Mouse (Mus musculus): ENCODE measurements around the gene Gm17409.

DNA sequence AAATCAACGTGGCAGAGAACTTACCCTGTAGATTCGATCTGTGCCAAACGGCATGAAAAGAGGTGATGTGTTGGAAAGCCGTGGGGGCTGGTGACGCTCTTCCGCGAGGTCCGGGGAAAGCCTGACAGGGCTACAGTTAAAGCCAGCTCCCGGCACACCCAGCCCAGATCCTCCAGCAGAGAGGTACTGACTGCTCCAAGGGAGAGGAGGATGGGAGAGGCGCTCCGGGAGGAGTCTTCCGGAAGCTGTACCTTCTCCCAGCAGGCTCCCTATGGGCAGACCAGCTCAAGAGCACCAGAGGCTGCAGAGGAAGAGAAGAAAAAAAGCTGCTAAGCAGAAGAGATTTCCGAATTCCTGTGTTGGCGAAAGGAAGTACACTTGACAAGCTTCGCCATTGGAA, 46.1 kb downstream of the Gm17409 start:
- no peak for TF ChIP-seq ELF1 (IDR thresholded peaks at IDR 0.05; ENCODE audit: low read depth, low read length)
- TF ChIP-seq ZNF384 (IDR thresholded peaks at IDR 0.05; ENCODE audit: low read depth, low read length), result no peak
- TF ChIP-seq USF1 (IDR thresholded peaks at IDR 0.05; ENCODE audit: low read depth, low read length), result no peak
- TF ChIP-seq KAT2A (conservative IDR thresholded peaks at IDR 0.05; ENCODE audit: low read depth, low read length), result no peak
- no peak for TF ChIP-seq CTCF (IDR thresholded peaks at IDR 0.05 in 2 of 3, conservative IDR thresholded peaks at IDR 0.05 in 1 of 3; ENCODE audit: control insufficient read depth in 1 of 3, insufficient read depth in 1 of 3, low read depth in 2 of 3, low read length in 3 of 3, poor library complexity in 1 of 3, severe bottlenecking in 1 of 3)
- no peak for TF ChIP-seq ZMIZ1 (IDR thresholded peaks at IDR 0.05; ENCODE audit: low read depth, low read length)
- TF ChIP-seq UBTF (IDR thresholded peaks at IDR 0.05; ENCODE audit: borderline replicate concordance, insufficient read depth, low read depth, low read length), result no peak
- no peak for TF ChIP-seq POLR2A (IDR thresholded peaks at IDR 0.05; ENCODE audit: control insufficient read depth in 1 of 2, insufficient read depth in 1 of 2, low read depth in 1 of 2, low read length in 2 of 2, poor library complexity in 1 of 2)
- TF ChIP-seq POLR2AphosphoS2 (IDR thresholded peaks at IDR 0.05; ENCODE audit: low read length), result no peak
- TF ChIP-seq MXI1 (IDR thresholded peaks at IDR 0.05; ENCODE audit: low read depth, low read length), result no peak
